Mouse (Mus musculus) thymus, postnatal 10 days (tissue): ENCODE measurements around the gene Marf1.
"Not testable (repeated sequence)": the region's sequence is repeated elsewhere in the genome, so short reads cannot be mapped to it uniquely, and the experiment has no call there.

Experiments used
- DNase-seq, 2 experiments: peaks; one replicate each; pipeline ENCODE4 v3.0.0; 2021; ENCODE audit warnings: low spot score in 2 of 2

Gene Marf1

GRCm38 (mm10) chr16:14068701-14069100 lies 94.5 kb downstream of the Marf1 start:
- not testable (repeated sequence) for DNase-seq

DNA sequence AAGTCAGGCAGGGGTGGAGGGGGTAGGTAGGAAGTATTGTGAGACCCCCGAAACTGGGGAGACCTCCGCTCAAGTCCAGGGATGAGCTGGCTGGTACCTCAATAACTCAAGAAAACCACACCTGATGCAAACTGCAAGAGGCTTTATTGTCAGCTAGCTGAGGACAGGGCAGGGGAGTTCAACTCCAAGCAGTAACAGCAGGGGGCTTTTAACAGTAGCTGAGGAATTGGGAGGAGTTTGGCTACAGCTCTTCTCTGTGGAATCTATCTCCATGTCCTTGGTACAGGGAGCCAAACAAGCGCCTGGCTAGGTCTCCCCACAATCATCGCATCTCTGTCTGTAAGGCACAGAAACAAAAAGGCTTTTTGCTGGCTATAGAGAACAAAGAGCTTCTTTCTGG lies 96.6 kb downstream of the Marf1 start:
- not testable (repeated sequence) for DNase-seq

GRCm38 (mm10) chr16:14059869-14060268 lies 103.3 kb downstream of the Marf1 start:
- DNase-seq: no peak
